Mouse (Mus musculus): ENCODE data around the gene Bace1. TPM values are rescaled to one million over a fixed set of nuclear protein-coding genes. Genes with fewer than 3 reads are reported as not detected.

Gene Bace1
- total and polyA plus RNA-seq, 2 experiments from 2014 or later, result 46.4 to 77.3 TPM

- H3K4me1 ChIP-seq (ENCODE audit: insufficient read depth, low read length), result no peaks in the 10 kb centered on the region
- no peak overlapping the region for H3K4me3 ChIP-seq (ENCODE audit: low read depth, low read length)
- no peak overlapping the region for H3K27ac ChIP-seq (ENCODE audit: low read depth, low read length)
- H3K9me3 ChIP-seq (ENCODE audit: low read length), result no peaks in the 10 kb centered on the region
- no peaks in the 10 kb centered on the region for H3K27me3 ChIP-seq (ENCODE audit: insufficient read depth, low read length)
- ATAC-seq (ENCODE audit: low FRiP score), result no peak
- H3K4me2 ChIP-seq (ENCODE audit: low read depth, low read length, poor library complexity, severe bottlenecking), result no peak overlapping the region
- 82% methylated on average over 5 of the region's 5 CpGs for WGBS
- TF ChIP-seq CTCF (IDR thresholded peaks at IDR 0.05), result no peak
- no peak for DNase-seq (ENCODE audit: low spot score)
- H3K36me3 ChIP-seq (ENCODE audit: insufficient read depth, low read length), result peaks cover 12% of the 10 kb centered on the region
- H3K9ac ChIP-seq (replicated peaks; ENCODE audit: low read length, poor library complexity, severe bottlenecking), result no peak overlapping the region
Observed at GRCm38 (mm10) chr9:45811946-45812345, 26.4 kb upstream of the Bace1 start.

DNA sequence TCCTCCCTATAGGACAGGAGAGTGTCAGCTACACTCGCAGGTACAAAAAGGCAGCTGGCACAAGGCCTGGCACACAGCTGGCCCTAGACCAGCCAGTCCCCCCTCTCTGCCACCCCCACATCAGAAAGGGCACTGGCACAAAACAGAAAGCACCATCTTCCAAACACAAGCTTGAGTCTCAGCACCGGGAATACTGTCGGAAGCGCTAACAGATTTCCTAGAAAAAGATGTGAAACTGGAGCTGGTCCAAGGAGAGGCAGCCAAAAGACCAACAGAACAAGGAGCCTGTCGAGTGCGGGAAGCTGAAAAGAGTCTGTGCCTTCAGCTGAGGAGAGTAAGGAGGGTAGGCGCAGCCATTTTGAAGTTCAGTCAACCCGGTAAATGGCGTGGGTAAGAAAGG lies 23.3 kb upstream of the Bace1 start:
- Histone ChIP-seq H3K27ac (ENCODE audit: low read depth, low read length) (peak overlapping the region; percentile 38; the same call in 1 of the 2 replicates), H3K9me3 (ENCODE audit: low read length) (no peaks in the 10 kb centered on the region), H3K9ac (replicated peaks; ENCODE audit: low read length, poor library complexity, severe bottlenecking) (no peak overlapping the region), H3K4me3 (ENCODE audit: low read depth, low read length) (no peak overlapping the region), H3K4me1 (ENCODE audit: insufficient read depth, low read length) (no peaks in the 10 kb centered on the region), H3K27me3 (ENCODE audit: insufficient read depth, low read length) (no peaks in the 10 kb centered on the region), H3K36me3 (ENCODE audit: insufficient read depth, low read length) (0 out of 2 replicates have a peak, but pooled peaks cover 4% of the 10 kb centered on the region), H3K4me2 (ENCODE audit: low read depth, low read length, poor library complexity, severe bottlenecking) (no peak overlapping the region)
- WGBS, result 71% methylated on average over 9 of the region's 9 CpGs
- DNase-seq (ENCODE audit: low spot score) (peak; percentile 52), ATAC-seq (ENCODE audit: low FRiP score) (no peak)
- TF ChIP-seq CTCF (IDR thresholded peaks at IDR 0.05), result no peak

GRCm38 (mm10) chr9:45815525-45815924 lies 22.9 kb upstream of the Bace1 start:
- no peaks in the 10 kb centered on the region for H3K4me1 ChIP-seq (ENCODE audit: insufficient read depth, low read length)
- no peaks in the 10 kb centered on the region for H3K27me3 ChIP-seq (ENCODE audit: insufficient read depth, low read length)
- H3K27ac ChIP-seq (ENCODE audit: low read depth, low read length), result peak overlapping the region; percentile 38; the same call in 1 of the 2 replicates
- H3K9me3 ChIP-seq (ENCODE audit: low read length), result no peaks in the 10 kb centered on the region
- H3K4me2 ChIP-seq (ENCODE audit: low read depth, low read length, poor library complexity, severe bottlenecking), result no peak overlapping the region
- DNase-seq (ENCODE audit: low spot score), result no peak
- ATAC-seq (ENCODE audit: low FRiP score), result no peak
- WGBS, result 88% methylated on average over 10 of the region's 10 CpGs
- H3K36me3 ChIP-seq (ENCODE audit: insufficient read depth, low read length), result 0 out of 2 replicates have a peak, but pooled peaks cover 4% of the 10 kb centered on the region
- TF ChIP-seq CTCF (IDR thresholded peaks at IDR 0.05), result no peak
- no peak overlapping the region for H3K4me3 ChIP-seq (ENCODE audit: low read depth, low read length)
- no peak overlapping the region for H3K9ac ChIP-seq (replicated peaks; ENCODE audit: low read length, poor library complexity, severe bottlenecking)

- no peak for DNase-seq (ENCODE audit: low spot score)
- no peak overlapping the region for H3K9ac ChIP-seq (replicated peaks; ENCODE audit: low read length, poor library complexity, severe bottlenecking)
- 88% methylated on average over 9 of the region's 9 CpGs for WGBS
Observed at GRCm38 (mm10) chr9:45818406-45819011, 19.9 kb upstream of the Bace1 start.

DNA sequence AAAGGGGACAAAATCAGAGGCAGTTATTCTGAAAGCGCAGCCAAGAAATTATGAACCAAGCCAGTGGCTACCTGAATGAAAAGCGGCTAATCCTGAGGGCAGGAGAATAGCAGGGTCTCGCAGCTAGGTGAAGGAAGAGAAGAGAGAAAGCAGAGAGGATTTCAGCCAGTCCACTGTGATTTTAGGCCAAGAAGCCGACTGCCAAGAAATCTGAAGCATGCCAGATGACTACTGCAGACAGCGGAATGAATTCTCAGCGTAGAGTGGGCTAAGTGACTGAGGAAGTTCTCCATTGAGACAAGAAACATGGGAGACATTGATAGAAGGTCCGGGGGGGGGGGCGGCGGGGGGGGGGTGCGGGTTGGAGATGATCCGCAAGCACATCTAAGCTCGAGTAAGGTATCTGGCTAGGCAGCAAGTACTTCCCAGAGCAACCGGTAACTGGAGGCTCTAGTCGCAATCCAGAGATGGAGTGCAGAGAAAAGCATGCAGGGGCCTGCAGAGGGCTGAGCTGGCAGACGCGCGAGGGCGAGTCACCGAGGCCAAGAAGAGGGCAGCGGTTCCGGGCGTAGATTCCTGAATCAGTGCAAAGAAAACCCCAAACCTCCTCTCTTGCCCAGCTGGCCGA lies 10.6 kb upstream of the Bace1 start:
- peak; percentile 20 for DNase-seq (ENCODE audit: low spot score)
- no peaks in the 10 kb centered on the region for H3K36me3 ChIP-seq (ENCODE audit: insufficient read depth, low read length)
- no peak for TF ChIP-seq CTCF (IDR thresholded peaks at IDR 0.05)
- peak; percentile 27 for ATAC-seq (ENCODE audit: low FRiP score)
- H3K4me2 ChIP-seq (ENCODE audit: low read depth, low read length, poor library complexity, severe bottlenecking), result peak overlapping the region; percentile 86
- H3K4me3 ChIP-seq (ENCODE audit: low read depth, low read length), result peak overlapping the region; percentile 78
- peak overlapping the region; percentile 71 for H3K27ac ChIP-seq (ENCODE audit: low read depth, low read length)
- no peaks in the 10 kb centered on the region for H3K9me3 ChIP-seq (ENCODE audit: low read length)
- peak overlapping the region; percentile 63 for H3K9ac ChIP-seq (replicated peaks; ENCODE audit: low read length, poor library complexity, severe bottlenecking)
- no peaks in the 10 kb centered on the region for H3K27me3 ChIP-seq (ENCODE audit: insufficient read depth, low read length)
- 4% methylated on average over 20 of the region's 23 CpGs for WGBS
- no peaks in the 10 kb centered on the region; the same call in 1 of the 2 replicates for H3K4me1 ChIP-seq (ENCODE audit: insufficient read depth, low read length)

More at GRCm38 (mm10) chr9:45818406-45819011, 19.9 kb upstream of the Bace1 start:
- Histone ChIP-seq H3K4me2 (ENCODE audit: low read depth, low read length, poor library complexity, severe bottlenecking) (no peak overlapping the region), H3K27ac (ENCODE audit: low read depth, low read length) (no peak overlapping the region), H3K36me3 (ENCODE audit: insufficient read depth, low read length) (0 out of 2 replicates have a peak, but pooled peaks cover 10% of the 10 kb centered on the region), H3K4me1 (ENCODE audit: insufficient read depth, low read length) (no peaks in the 10 kb centered on the region), H3K9me3 (ENCODE audit: low read length) (no peaks in the 10 kb centered on the region), H3K4me3 (ENCODE audit: low read depth, low read length) (no peak overlapping the region), H3K27me3 (ENCODE audit: insufficient read depth, low read length) (no peaks in the 10 kb centered on the region)
- TF ChIP-seq CTCF (IDR thresholded peaks at IDR 0.05), result no peak
- ATAC-seq (ENCODE audit: low FRiP score), result no peak

All from midbrain, postnatal 0 days (tissue).